Mouse (Mus musculus): ENCODE results near the gene Col4a2. TPM values are rescaled to one million over a fixed set of nuclear protein-coding genes. Genes with fewer than 3 reads are reported as not detected.
A peak's percentile ranks its signal among the peaks of the same experiment; 100 is the strongest.

Gene Col4a2
- polyA plus RNA-seq, 1 experiment from 2014 or later: 56.3 TPM

- Histone ChIP-seq H3K9me3 (no peaks in the 10 kb centered on the region), H3K27ac (peak overlapping the region; percentile 6; the same call in 1 of the 2 replicates), H3K27me3 (no peaks in the 10 kb centered on the region), H3K9ac (no peak overlapping the region), H3K36me3 (0 out of 2 replicates have a peak, but pooled peaks cover 4% of the 10 kb centered on the region), H3K4me1 (peaks cover 52% of the 10 kb centered on the region), H3K4me2 (replicated peaks) (no peak overlapping the region), H3K4me3 (no peak overlapping the region)
- no peak for ATAC-seq (ENCODE audit: low FRiP score, low read depth)
- WGBS: 60% methylated on average over 4 of the region's 4 CpGs
Measured at GRCm38 (mm10) chr8:11278101-11278611, 34.4 kb upstream of the Col4a2 start.

DNA sequence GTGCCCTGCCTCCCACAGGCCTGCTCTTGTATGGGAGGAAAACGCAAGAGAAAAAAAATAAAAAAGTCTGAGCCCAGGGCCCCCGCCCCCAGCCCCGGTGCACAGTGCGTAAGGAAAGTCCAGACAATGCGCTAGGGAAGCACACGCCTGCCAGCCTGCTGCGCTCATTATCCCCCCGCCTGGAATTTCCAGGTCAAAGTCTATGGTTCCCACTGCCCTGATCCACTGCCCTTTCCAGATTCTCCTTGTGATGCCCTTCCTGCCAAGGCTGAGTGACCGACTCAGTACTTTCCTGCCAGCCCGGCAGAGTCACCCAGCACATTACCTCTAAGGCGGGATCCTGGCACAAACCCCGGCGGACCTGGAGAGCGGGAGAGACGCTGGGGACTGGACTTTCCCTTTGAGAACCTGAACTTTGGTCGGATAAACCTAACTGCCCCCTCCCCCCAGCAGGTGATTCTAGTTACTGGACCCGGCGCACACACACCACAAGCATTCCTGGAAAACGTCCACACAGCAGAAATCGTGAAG lies 33.2 kb upstream of the Col4a2 start:
- no peak overlapping the region for H3K27ac ChIP-seq
- H3K4me1 ChIP-seq: peaks cover 56% of the 10 kb centered on the region
- ATAC-seq (ENCODE audit: low FRiP score, low read depth): 0 out of 2 replicates have a peak, but pooled peaks have one; percentile 35
- 41% methylated on average over 20 of the region's 20 CpGs for WGBS
- no peaks in the 10 kb centered on the region for H3K9me3 ChIP-seq
- H3K9ac ChIP-seq: no peak overlapping the region
- peak overlapping the region; percentile 47 for H3K4me2 ChIP-seq (replicated peaks)
- H3K36me3 ChIP-seq: 0 out of 2 replicates have a peak, but pooled peaks cover 4% of the 10 kb centered on the region
- H3K4me3 ChIP-seq: peak overlapping the region; percentile 12; the same call in 1 of the 2 replicates
- no peaks in the 10 kb centered on the region for H3K27me3 ChIP-seq

DNA sequence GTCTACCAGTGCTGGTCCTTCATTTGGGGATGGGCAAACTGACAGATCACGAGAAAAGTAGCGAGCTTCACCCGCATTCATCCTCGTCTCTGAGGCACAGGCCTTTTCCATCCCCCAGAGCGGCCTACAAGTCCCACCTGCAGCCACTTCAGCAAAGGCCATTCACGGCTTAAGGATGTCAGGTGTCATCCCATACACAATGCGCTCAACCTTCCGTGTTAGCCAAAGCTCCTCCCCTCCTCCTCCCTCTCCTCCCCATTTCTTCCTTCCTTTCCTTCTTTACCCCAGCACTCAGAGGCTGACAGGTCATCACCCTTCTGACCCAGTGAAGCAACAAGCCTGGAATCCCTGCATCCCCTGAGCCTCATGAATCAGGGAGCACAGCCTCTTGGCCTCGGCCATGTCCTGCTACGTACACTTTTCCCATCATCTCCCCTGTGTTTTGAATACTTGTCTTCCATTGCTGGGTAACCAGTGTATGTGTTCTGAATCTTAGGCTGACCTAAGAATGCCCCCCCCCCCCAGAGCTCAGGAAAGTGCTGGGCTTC lies 31.8 kb upstream of the Col4a2 start:
- Histone ChIP-seq H3K4me2 (replicated peaks) (no peak overlapping the region), H3K27ac (no peak overlapping the region), H3K9ac (no peak overlapping the region), H3K9me3 (no peaks in the 10 kb centered on the region), H3K27me3 (no peaks in the 10 kb centered on the region), H3K4me3 (no peak overlapping the region), H3K4me1 (peaks cover 57% of the 10 kb centered on the region), H3K36me3 (0 out of 2 replicates have a peak, but pooled peaks cover 4% of the 10 kb centered on the region)
- 90% methylated on average over 10 of the region's 10 CpGs for WGBS
- no peak for ATAC-seq (ENCODE audit: low FRiP score, low read depth)

DNA sequence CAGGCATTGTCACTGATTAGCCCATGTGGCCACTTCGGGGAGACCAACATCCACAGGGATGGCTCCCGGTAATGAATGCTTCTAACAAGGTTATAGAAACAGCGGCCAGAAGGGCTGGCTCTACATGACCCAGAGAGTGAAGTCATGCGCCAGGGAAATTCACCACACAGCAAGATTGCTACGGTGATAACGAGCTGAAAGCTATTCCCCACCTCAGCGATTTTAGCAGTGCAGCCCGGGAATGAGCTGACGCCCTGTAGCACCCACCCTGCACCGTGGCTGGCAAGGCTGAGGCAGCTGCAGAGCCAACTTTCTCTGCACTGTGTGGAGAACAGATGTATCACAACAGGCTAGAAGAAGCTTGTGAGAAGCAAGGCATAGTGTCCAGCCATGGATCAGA lies 30.5 kb upstream of the Col4a2 start:
- H3K4me2 ChIP-seq (replicated peaks): no peak overlapping the region
- 0 out of 2 replicates have a peak, but pooled peaks cover 4% of the 10 kb centered on the region for H3K36me3 ChIP-seq
- H3K27ac ChIP-seq: no peak overlapping the region
- no peaks in the 10 kb centered on the region for H3K27me3 ChIP-seq
- no peak for ATAC-seq (ENCODE audit: low FRiP score, low read depth)
- no peaks in the 10 kb centered on the region for H3K9me3 ChIP-seq
- WGBS: 71% methylated on average over 10 of the region's 10 CpGs
- peaks cover 53% of the 10 kb centered on the region for H3K4me1 ChIP-seq
- no peak overlapping the region for H3K9ac ChIP-seq
- H3K4me3 ChIP-seq: no peak overlapping the region

DNA sequence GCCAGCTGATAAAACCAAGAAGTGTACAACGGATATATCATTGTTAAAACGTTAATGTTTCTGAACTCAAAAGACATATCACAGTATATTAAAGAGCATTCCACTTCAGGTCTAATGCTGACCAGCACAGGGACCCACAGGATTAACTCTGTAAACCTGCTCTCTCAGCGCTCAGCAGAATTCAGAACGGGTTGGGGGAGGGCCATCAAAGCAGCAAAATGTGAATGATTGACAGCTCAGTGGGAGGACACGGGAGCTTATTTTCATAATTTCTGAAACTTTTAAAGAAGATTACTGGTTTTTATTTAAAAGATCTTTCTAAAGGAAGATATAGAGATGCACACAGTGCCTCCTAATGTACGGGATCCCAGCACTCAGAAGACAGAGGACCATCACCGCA lies 29.9 kb upstream of the Col4a2 start:
- no peaks in the 10 kb centered on the region for H3K9me3 ChIP-seq
- no peak overlapping the region for H3K4me2 ChIP-seq (replicated peaks)
- H3K4me1 ChIP-seq: peaks cover 47% of the 10 kb centered on the region
- WGBS: 82% methylated on average over 7 of the region's 7 CpGs
- H3K36me3 ChIP-seq: 0 out of 2 replicates have a peak, but pooled peaks cover 4% of the 10 kb centered on the region
- no peak overlapping the region for H3K9ac ChIP-seq
- no peaks in the 10 kb centered on the region for H3K27me3 ChIP-seq
- no peak for ATAC-seq (ENCODE audit: low FRiP score, low read depth)
- no peak overlapping the region for H3K27ac ChIP-seq
- H3K4me3 ChIP-seq: no peak overlapping the region

- Histone ChIP-seq H3K4me1 (peaks cover 42% of the 10 kb centered on the region), H3K36me3 (0 out of 2 replicates have a peak, but pooled peaks cover 4% of the 10 kb centered on the region), H3K4me2 (replicated peaks) (no peak overlapping the region), H3K9me3 (no peaks in the 10 kb centered on the region), H3K9ac (no peak overlapping the region), H3K4me3 (no peak overlapping the region), H3K27me3 (no peaks in the 10 kb centered on the region), H3K27ac (no peak overlapping the region)
- no peak for ATAC-seq (ENCODE audit: low FRiP score, low read depth)
- WGBS: 69% methylated on average over 10 of the region's 10 CpGs
Measured at GRCm38 (mm10) chr8:11283217-11283616, 29.4 kb upstream of the Col4a2 start.

GRCm38 (mm10) chr8:11285437-11285836 lies 27.2 kb upstream of the Col4a2 start:
- no peaks in the 10 kb centered on the region for H3K9me3 ChIP-seq
- no peaks in the 10 kb centered on the region for H3K27me3 ChIP-seq
- no peak overlapping the region for H3K27ac ChIP-seq
- WGBS: 80% methylated on average over 4 of the region's 4 CpGs
- H3K36me3 ChIP-seq: 0 out of 2 replicates have a peak, but pooled peaks cover 4% of the 10 kb centered on the region
- no peak overlapping the region for H3K9ac ChIP-seq
- H3K4me1 ChIP-seq: peaks cover 34% of the 10 kb centered on the region
- ATAC-seq (ENCODE audit: low FRiP score, low read depth): no peak
- no peak overlapping the region for H3K4me2 ChIP-seq (replicated peaks)
- no peak overlapping the region for H3K4me3 ChIP-seq

GRCm38 (mm10) chr8:11287139-11287538 lies 25.5 kb upstream of the Col4a2 start:
- no peaks in the 10 kb centered on the region for H3K27me3 ChIP-seq
- ATAC-seq (ENCODE audit: low FRiP score, low read depth): no peak
- H3K4me2 ChIP-seq (replicated peaks): no peak overlapping the region
- 76% methylated on average over 3 of the region's 3 CpGs for WGBS
- H3K36me3 ChIP-seq: no peaks in the 10 kb centered on the region
- no peak overlapping the region for H3K4me3 ChIP-seq
- no peak overlapping the region for H3K27ac ChIP-seq
- H3K9me3 ChIP-seq: no peaks in the 10 kb centered on the region
- H3K4me1 ChIP-seq: peaks cover 51% of the 10 kb centered on the region
- no peak overlapping the region for H3K9ac ChIP-seq

DNA sequence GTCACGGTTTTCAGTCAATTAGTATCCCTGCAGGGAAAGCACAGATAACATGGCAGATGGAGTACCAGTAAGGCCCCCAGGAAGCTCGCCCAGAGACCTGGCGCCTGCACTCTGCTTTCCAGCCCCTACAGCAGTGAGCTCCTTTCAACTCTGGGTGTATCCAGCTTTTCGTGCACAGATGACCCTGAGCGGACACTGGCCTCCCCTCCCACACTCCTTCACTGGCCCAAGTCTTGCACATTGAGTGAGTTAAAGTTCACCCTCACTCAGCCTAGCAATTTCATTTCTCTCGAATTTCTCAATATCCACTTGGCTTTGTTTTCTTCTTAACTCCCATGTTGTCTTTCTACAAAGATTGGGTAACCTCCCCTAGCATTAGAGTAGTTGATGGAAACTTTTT lies 24.3 kb upstream of the Col4a2 start:
- Histone ChIP-seq H3K27ac (no peak overlapping the region), H3K4me1 (peaks cover 49% of the 10 kb centered on the region), H3K36me3 (no peaks in the 10 kb centered on the region), H3K4me2 (replicated peaks) (no peak overlapping the region), H3K27me3 (no peaks in the 10 kb centered on the region), H3K9me3 (no peaks in the 10 kb centered on the region), H3K4me3 (no peak overlapping the region), H3K9ac (no peak overlapping the region)
- WGBS: 81% methylated on average over 6 of the region's 6 CpGs
- no peak for ATAC-seq (ENCODE audit: low FRiP score, low read depth)

- Histone ChIP-seq H3K9ac (no peak overlapping the region), H3K27ac (peak overlapping the region; percentile 33; the same call in 1 of the 2 replicates), H3K36me3 (no peaks in the 10 kb centered on the region), H3K4me3 (no peak overlapping the region), H3K4me2 (replicated peaks) (no peak overlapping the region), H3K27me3 (no peaks in the 10 kb centered on the region), H3K9me3 (no peaks in the 10 kb centered on the region), H3K4me1 (peaks cover 36% of the 10 kb centered on the region)
- no peak for ATAC-seq (ENCODE audit: low FRiP score, low read depth)
- WGBS: 11% methylated on average over 1 of the region's 1 CpGs
Measured at GRCm38 (mm10) chr8:11290533-11290932, 22.1 kb upstream of the Col4a2 start.

- no peaks in the 10 kb centered on the region for H3K36me3 ChIP-seq
- peak; percentile 41; the same call in 1 of the 2 replicates for ATAC-seq (ENCODE audit: low FRiP score, low read depth)
Measured at GRCm38 (mm10) chr8:11292611-11293010, 20.0 kb upstream of the Col4a2 start.

GRCm38 (mm10) chr8:11296282-11296943 lies 16.2 kb upstream of the Col4a2 start:
- no peaks in the 10 kb centered on the region for H3K36me3 ChIP-seq
- H3K4me1 ChIP-seq: peaks cover 55% of the 10 kb centered on the region
- no peak overlapping the region; the same call in 1 of the 2 replicates for H3K27ac ChIP-seq
- H3K27me3 ChIP-seq: peaks cover 6% of the 10 kb centered on the region; the same call in 1 of the 2 replicates
- WGBS: 85% methylated on average over 10 of the region's 10 CpGs
- H3K4me3 ChIP-seq: no peak overlapping the region
- H3K9me3 ChIP-seq: no peaks in the 10 kb centered on the region
- ATAC-seq (ENCODE audit: low FRiP score, low read depth): no peak
- H3K4me2 ChIP-seq (replicated peaks): no peak overlapping the region
- H3K9ac ChIP-seq: no peak overlapping the region

More at GRCm38 (mm10) chr8:11292611-11293010, 20.0 kb upstream of the Col4a2 start:
- H3K27me3 ChIP-seq: no peaks in the 10 kb centered on the region
- no peak overlapping the region for H3K4me2 ChIP-seq (replicated peaks)
- H3K4me1 ChIP-seq: peaks cover 51% of the 10 kb centered on the region
- no peak overlapping the region for H3K9ac ChIP-seq
- no peaks in the 10 kb centered on the region for H3K9me3 ChIP-seq
- no peak overlapping the region for H3K4me3 ChIP-seq
- 41% methylated on average over 3 of the region's 3 CpGs for WGBS
- no peak overlapping the region for H3K27ac ChIP-seq
